Mouse (Mus musculus) heart, postnatal 4 days (tissue): ENCODE results near the gene Hira. TPM values are rescaled to one million over a fixed set of nuclear protein-coding genes. Genes with fewer than 3 reads are reported as not detected.
A peak's percentile ranks its signal among the peaks of the same experiment; 100 is the strongest.
"Not testable (repeated sequence)": the region's sequence is repeated elsewhere in the genome, so short reads cannot be mapped to it uniquely, and the experiment has no call there.

Source experiments
- DNase-seq: peaks from one replicate; pipeline ENCODE4 v3.0.0; 2021
- total RNA-seq, 2 experiments: library from RNA; stranded (reverse); gene quantifications; 2 replicates each; pipeline ENCODE4 v1.2.3; 2021

Gene Hira
- total RNA-seq, result 10 to 100 TPM; 40.6 to 41.3 TPM

GRCm38 (mm10) chr16:18876442-18877308, at the start of gene Hira, which contains the start of gene Mrpl40:
Gene Hira, plus strand, starts transcription at chr16:18877037.
Gene Mrpl40, minus strand, starts transcription at chr16:18876862.
- DNase-seq, result peak; percentile 95

DNA sequence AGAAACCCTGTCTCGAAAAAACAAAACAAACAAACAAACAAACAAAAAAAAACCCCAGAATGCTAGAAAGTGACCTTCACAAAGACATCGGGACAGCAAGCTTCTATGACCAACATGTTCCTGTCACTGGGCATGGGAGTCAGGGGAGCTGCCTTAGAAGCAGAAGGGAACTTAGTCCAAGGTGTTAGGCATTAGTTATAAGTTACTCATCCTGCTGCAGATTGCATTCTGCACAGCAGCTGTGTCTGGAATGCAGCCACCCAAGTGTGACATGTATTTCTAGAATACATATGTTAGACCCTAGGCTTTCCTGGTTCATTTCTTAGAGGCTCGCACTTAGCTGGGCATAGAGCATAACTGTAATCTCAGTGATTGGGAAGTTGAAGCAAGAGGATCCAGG, 48.2 kb upstream of the Hira start:
- no peak for DNase-seq

DNA sequence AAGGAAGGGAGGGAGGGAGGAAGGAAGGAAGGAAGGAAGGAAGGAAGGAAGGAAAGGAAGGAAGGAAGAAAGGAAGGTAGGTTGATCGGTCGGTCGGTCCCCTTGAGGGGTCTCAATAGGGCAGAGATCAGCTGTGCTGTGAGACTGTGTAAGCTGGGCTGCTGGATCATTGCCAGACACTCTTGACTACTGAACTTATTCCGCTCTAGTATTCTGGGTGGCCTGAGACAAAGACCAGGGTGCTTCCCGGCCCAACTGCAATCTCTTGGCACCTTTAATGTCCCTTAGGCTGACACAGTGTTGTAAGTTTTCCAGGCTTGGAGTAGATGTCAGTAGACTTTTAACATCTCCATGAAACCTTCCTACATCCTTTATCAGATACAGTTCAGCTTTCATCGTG, 47.7 kb upstream of the Hira start:
- no peak for DNase-seq

DNA sequence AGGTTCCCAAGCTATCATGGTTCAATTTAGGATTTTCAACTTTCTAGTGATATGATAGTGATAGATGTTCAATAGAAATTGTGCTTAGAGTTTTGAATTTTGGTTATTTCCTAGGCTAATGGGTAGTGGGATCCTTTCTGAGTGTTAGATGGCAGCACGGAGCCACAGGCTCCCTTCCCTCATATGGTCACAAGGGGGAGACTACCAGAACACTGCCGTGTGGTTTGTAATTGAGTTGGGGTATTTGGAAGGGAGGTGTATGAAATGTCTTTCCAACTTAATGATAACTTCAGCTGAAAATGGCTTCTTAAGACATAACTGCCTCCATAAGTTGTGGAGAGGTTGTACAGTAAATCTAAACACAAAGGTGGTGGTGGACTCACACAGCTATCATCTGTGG, 43.4 kb upstream of the Hira start:
- DNase-seq, result no peak

DNA sequence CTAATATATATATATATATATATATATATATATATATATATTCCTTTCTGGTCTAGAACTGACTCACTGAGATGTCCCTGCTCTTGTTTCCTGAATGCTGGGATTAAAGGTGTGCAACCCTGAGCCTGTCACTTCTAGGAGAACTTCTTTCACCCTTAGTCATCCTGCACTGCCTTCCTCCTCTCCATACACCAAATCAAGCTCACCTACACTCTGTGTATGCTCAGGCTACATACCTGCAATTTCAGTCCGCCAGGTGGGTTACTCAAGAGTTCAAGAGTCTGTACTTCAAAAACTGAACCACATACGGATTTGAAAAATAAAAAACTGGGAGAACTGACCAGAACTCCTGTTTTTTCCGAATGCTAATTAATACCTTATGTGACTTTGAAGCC, 40.8 kb upstream of the Hira start:
- DNase-seq, result no peak

DNA sequence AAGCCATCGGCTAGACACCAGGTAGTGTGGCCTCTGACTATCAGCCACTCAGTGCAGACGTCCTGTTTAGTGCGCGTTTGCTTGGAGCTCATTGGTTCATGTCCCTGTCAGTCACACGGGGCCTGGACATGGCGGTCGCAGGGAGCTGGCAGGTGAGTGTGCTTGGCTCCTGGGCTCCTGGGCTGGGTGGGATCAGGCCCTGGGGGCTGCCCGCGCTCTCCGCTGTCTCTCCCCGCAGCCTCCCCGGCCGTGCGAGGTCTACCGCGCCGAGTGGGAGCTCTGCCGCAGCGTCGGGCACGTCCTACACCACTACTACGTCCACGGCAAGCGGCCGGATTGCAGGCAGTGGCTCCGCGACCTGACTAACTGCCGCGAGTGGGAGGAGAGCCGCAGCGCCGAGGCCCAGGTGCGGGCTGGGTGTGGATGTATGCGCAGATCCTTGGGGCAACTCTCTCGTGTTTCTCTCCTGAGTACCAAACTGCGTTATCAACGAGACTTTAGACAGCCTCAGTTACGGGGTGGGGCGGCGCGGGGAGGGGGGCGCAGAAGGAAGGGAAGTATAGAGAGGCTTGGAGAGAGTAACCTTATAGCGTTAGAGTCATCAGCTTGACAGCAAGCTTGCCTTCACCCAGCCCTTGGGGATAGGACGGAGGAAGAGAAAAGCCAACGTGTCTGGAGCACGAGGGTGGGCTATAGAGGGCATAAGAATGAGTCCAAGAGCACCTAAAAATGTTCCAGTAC, 40.2 kb upstream of the Hira start, which contains the start of the genes 2510002D24Rik and Gm28539:
Gene 2510002D24Rik, plus strand, starts transcription at position 111 of the 741 bp plus-strand sequence.
Gene Gm28539, plus strand, starts transcription at position 117 of the 741 bp plus-strand sequence.
- peak; percentile 96 for DNase-seq

DNA sequence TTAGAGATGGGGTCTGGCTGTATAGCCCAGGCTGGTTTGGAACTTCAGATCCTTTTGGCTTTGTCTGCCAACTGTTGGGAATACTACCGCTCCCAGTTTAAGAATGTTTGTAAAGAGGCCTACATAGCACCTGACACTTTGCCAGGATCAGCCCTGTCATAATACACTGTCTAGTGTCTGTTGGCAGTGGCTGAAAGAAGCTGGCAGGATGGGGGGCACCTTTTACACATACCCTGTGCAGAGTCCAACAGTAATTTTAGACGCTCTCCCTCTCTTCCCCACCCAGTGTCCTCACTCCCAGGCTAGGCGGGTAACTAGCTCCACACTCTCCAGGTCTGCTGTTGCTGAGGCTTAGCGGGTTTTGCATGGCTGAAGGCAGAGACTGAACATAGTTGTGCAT, 38.5 kb upstream of the Hira start:
- DNase-seq, result peak; percentile 21

DNA sequence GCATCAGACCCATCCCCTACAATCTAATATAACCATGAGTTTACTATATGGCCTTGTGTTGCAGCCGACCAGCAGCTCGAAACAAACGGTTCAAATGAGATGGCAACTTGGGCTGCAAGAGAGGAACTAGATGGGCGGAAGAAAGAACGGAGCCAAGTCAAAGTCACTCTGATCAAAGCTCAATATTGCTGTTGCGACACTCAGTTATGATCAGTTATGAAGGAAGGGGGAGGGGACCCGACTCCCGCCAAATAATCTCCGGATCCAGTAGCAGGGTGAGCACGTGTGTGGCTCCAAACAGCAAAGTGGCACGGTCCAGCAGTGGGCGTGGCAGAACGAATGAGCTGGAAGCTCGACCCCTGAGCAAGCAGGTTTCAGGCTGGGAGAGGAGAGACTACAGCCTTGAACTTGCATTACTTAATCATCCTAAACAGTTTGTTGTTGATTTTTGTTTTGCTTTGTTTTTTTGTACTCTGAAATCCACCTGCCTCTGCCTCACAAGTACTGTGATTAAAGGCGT, 30.5 kb upstream of the Hira start:
- DNase-seq, result no peak

GRCm38 (mm10) chr16:18849521-18850190, 27.2 kb upstream of the Hira start:
- DNase-seq, result not testable (repeated sequence)

GRCm38 (mm10) chr16:18858551-18858950, 18.3 kb upstream of the Hira start:
- DNase-seq, result peak; percentile 44

DNA sequence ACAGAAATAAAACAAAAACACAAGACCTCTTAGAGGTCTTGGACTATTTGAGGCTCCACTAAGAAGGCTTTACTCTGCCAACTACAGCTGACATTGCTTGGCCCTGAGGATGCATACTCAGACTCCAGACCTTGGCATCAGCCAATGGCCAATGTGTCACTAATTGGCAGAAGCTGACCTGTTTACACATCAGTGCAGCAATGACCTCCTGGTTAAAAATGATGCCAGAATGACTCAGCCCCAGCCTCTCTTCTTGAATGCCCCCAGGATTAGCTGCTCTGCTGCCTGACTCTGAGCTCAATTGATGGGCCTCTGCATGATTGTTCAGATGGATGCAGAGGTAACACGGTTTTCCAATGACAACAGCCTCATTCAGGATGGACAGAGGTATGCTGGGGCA, 16.7 kb upstream of the Hira start:
- DNase-seq, result peak; percentile 35

- DNase-seq, result not testable (repeated sequence)
Measured at GRCm38 (mm10) chr16:18870495-18870894, 6.3 kb upstream of the Hira start.

- DNase-seq, result no peak
Measured at GRCm38 (mm10) chr16:18876091-18876441, 771 bp upstream of the Hira start.

GRCm38 (mm10) chr16:18877386-18878090, 701 bp downstream of the Hira start:
- DNase-seq, result peak; percentile 48

GRCm38 (mm10) chr16:18878091-18878720, 1.4 kb downstream of the Hira start:
- no peak for DNase-seq

DNA sequence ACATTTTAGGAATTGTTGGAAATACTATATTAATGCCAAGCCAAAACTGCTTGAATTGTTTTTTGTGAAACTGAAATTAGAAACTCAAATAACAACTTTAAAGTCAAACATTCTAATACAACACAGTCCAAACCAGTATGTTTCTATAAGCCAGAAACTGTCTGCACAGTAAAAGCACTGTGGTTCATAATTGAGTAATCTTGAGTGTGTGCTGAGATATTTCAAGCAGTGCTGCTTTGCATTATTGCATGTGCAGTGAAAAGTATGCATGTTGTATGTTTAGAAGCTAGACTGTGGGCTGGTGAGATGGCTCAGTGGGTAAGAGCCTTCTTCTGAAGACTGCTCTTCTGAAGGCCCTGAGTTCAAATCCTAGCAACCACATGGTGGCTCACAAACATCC, 7.2 kb downstream of the Hira start:
- no peak for DNase-seq

DNA sequence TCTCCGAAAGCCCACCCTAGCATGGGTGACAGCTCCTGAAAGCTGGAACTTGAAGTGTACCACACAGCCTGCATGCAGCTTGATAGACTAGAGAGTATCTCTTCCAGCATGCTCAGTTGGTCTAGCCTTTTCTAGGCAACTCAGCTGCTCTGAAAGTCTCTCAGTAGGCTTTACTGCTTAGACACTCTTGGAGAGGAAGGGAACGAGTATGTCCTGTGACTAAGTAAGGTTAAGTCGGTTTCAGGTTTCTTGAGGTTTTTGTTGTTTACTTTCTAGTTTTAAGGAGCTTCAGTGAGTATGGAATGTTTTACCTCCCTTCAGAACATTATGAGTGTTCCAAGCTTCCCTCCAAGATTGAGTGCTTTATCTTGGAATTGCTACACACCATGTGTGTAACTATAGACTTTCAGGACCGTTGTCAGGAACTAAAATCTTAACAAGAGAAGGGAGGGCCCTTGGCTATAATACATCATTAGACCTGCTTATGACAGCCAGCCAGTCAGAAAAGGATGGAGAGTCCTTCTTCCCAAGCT, 17.1 kb downstream of the Hira start:
- no peak for DNase-seq

DNA sequence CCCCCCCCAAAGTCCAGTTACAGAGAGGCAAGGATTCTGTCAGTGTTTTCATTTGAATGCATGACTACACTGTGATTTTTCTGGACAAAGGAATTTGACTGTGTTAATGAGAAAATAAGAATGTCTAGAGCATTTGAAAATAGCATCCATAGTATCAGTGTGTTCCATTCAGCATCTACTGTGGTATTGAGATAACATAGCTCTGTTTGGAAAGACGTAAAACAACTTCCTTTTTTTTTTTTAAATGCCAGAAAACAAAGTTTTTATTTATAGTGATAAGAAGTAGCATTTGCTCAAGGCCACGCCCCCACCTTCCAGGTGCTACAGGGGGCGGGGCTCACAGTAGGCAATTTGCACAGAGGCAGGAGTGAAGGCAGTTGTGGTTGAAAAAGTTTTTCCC, 18.4 kb downstream of the Hira start:
- no peak for DNase-seq

GRCm38 (mm10) chr16:18896429-18896828, 19.6 kb downstream of the Hira start:
- DNase-seq, result peak; percentile 57

DNA sequence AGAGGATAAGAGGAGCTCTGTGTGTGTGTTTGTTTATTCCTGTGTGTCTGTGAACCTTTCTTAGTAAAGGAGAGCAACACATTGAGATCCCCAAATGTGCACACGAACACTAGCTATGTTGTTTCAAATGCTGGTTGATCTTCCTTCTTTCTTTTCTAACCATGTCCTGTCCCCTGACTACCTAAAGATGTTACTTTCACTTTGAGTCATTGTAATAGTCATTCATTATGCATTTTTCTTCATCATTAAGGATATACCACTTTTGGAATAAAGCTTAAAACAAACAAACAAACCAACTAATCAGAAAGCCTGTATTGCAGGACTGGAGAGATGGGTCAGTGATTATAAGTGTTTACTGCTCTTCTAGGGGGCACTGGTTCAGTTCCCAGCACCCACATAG, 28.8 kb downstream of the Hira start:
- no peak for DNase-seq

DNA sequence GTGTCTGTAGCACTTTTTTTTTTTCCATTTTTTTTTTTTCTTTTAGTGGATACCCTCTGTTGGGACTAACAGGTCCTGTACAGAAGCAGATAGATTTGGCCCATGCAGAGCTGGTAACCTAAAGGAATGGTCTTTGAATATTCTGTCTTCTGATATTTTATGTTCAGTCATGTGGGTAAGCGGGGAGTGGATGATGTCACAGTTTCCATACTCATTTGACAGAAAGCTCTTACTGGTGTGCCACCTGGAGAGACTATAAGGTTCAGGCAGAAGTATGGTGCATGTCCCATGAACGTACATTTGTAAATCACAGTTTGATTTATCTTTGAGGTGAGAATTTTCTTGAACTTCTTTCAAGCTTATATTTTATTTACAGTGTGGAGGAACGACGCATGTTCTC, 39.2 kb downstream of the Hira start:
- no peak for DNase-seq
